Mouse (Mus musculus) mature B cell (primary cell): ENCODE data around the gene Il11ra1.
"Not testable (repeated sequence)": the region's sequence is repeated elsewhere in the genome, so short reads cannot be mapped to it uniquely, and the experiment has no call there.

ENCODE experiments used
- in situ Hi-C: fragments of 300-500 bp; cut with MboI; formaldehyde crosslinking; loops from 2 replicates; pipeline ENCODE4 v1.14.3; 2019

Il11ra1 gene

GRCm38 (mm10) chr4:41781748-41782485 is 82.1 kb downstream of the Il11ra1 start:
- in situ Hi-C loops, result not testable (repeated sequence)

- in situ Hi-C loops, result not testable (repeated sequence)
Measured at GRCm38 (mm10) chr4:41782711-41783110, 82.9 kb downstream of the Il11ra1 start.

GRCm38 (mm10) chr4:41783197-41783596 is 83.4 kb downstream of the Il11ra1 start:
- in situ Hi-C loops, result not testable (repeated sequence)
